Mouse (Mus musculus) heart, postnatal 4 days (tissue): ENCODE results near the gene Ccs. TPM values are rescaled to one million over a fixed set of nuclear protein-coding genes. Genes with fewer than 3 reads are reported as not detected.

Experiments used
- total RNA-seq, 2 experiments: library from RNA; stranded (reverse); gene quantifications; 2 replicates each; pipeline ENCODE4 v1.2.3; 2021

Gene Ccs
- total RNA-seq, 2 experiments from 2014 or later: 31.4 to 31.7 TPM

Other genes starting within 250 kb of the Ccs start
- 10 to 100 TPM; 19.1 to 20.5 TPM for gene Lrfn4, start 223.7 kb downstream of the Ccs start, total RNA-seq
- 10 to 100 TPM; 16.1 to 18.0 TPM for gene Rce1, start 213.7 kb downstream of the Ccs start, total RNA-seq
- under 1 TPM; 0.12 to 0.68 TPM for gene Gm960, start 140.7 kb downstream of the Ccs start, total RNA-seq
- gene Sptbn2, start 128.2 kb downstream of the Ccs start, total RNA-seq: under 1 TPM; 0.25 to 0.33 TPM
- 1 to 10 TPM; 7.5 to 8.3 TPM for gene Rbm4b, start 82.8 kb downstream of the Ccs start, total RNA-seq
- 10 to 100 TPM; 46.1 to 48.4 TPM for gene Rbm4, start 45.4 kb downstream of the Ccs start, total RNA-seq
- gene Gm21992, start 27.7 kb downstream of the Ccs start, total RNA-seq: 10 to 100 TPM; 21.8 to 24.1 TPM
- 10 to 100 TPM; 34.0 to 39.3 TPM for gene Rbm14, start 27.7 kb downstream of the Ccs start, total RNA-seq
- gene Ccdc87, start within 50 bp of the Ccs start, total RNA-seq: under 1 TPM in 1 of 2 experiments, not detected in 1; 0.11 TPM
- 10 to 100 TPM; 24.9 to 25.9 TPM for gene Ctsf, start 15.8 kb upstream of the Ccs start, total RNA-seq
- gene Actn3, start 38.6 kb upstream of the Ccs start, total RNA-seq: 1 to 10 TPM in 1 of 2 experiments, under 1 TPM in 1; 0.38 to 2.2 TPM
- 1 to 10 TPM; 4.8 to 5.2 TPM for gene Zdhhc24, start 39.3 kb upstream of the Ccs start, total RNA-seq
- gene Bbs1, start 67.3 kb upstream of the Ccs start, total RNA-seq: 1 to 10 TPM; 4.3 to 4.6 TPM
- gene Dpp3, start 89.0 kb upstream of the Ccs start, total RNA-seq: 10 to 100 TPM; 39.7 to 40.2 TPM
- 1 to 10 TPM in 1 of 2 experiments, under 1 TPM in 1; 0.71 to 1.2 TPM for gene Peli3, start 103.8 kb upstream of the Ccs start, total RNA-seq
- 10 to 100 TPM; 60.9 to 63.8 TPM for gene Mrpl11, start 122.8 kb upstream of the Ccs start, total RNA-seq
- under 1 TPM; 0.57 to 0.68 TPM for gene Npas4, start 151.0 kb upstream of the Ccs start, total RNA-seq
- gene Slc29a2, start 184.5 kb upstream of the Ccs start, total RNA-seq: 10 to 100 TPM; 20.0 to 20.8 TPM
- gene B4gat1, start 199.5 kb upstream of the Ccs start, total RNA-seq: 10 to 100 TPM; 33.0 to 36.8 TPM
- 1 to 10 TPM; 1.6 to 2.0 TPM for gene AC124502.3, start 199.6 kb upstream of the Ccs start, total RNA-seq
- gene Brms1, start 202.0 kb upstream of the Ccs start, total RNA-seq: 10 to 100 TPM; 16.7 to 18.2 TPM
- 1 to 10 TPM; 2.2 to 2.9 TPM for gene Rin1, start 211.1 kb upstream of the Ccs start, total RNA-seq
- 10 to 100 TPM; 25.8 to 27.1 TPM for gene Cd248, start 228.7 kb upstream of the Ccs start, total RNA-seq
- 1 to 10 TPM; 3.8 to 4.1 TPM for gene Tmem151a, start 246.2 kb upstream of the Ccs start, total RNA-seq
- 10 to 100 TPM; 70.2 to 72.5 TPM for gene Yif1a, start 249.2 kb upstream of the Ccs start, total RNA-seq